Mouse (Mus musculus) kidney, postnatal 4 days (tissue): ENCODE results near the gene Ube2v1.
"Not testable (repeated sequence)": the region's sequence is repeated elsewhere in the genome, so short reads cannot be mapped to it uniquely, and the experiment has no call there.

Experiments used
- DNase-seq, 2 experiments: peaks; one replicate each; pipeline ENCODE4 v3.0.0; 2021; ENCODE audit warnings: mixed read lengths in 2 of 2

The Ube2v1 gene

GRCm38 (mm10) chr2:167654911-167655600, 23.2 kb upstream of the Ube2v1 start:
- no peak for DNase-seq

GRCm38 (mm10) chr2:167652694-167653093, 20.8 kb upstream of the Ube2v1 start:
- DNase-seq = no peak

GRCm38 (mm10) chr2:167651622-167652021, 19.7 kb upstream of the Ube2v1 start:
- DNase-seq = no peak

- no peak for DNase-seq
Measured at GRCm38 (mm10) chr2:167649290-167650032, 17.6 kb upstream of the Ube2v1 start.

GRCm38 (mm10) chr2:167646411-167646810, 14.5 kb upstream of the Ube2v1 start:
- DNase-seq = peak; percentile 37 to 58

GRCm38 (mm10) chr2:167643356-167644052, 11.6 kb upstream of the Ube2v1 start:
- not testable (repeated sequence) for DNase-seq

- DNase-seq = no peak
Measured at GRCm38 (mm10) chr2:167642164-167642563, 10.3 kb upstream of the Ube2v1 start.

- DNase-seq = peak; percentile 71 to 77
Measured at GRCm38 (mm10) chr2:167641337-167641736, 9.4 kb upstream of the Ube2v1 start.

GRCm38 (mm10) chr2:167640279-167640678, 8.4 kb upstream of the Ube2v1 start:
- peak; percentile 71 to 77 for DNase-seq

GRCm38 (mm10) chr2:167634865-167635512, 3.1 kb upstream of the Ube2v1 start:
- no peak for DNase-seq

GRCm38 (mm10) chr2:167634338-167634770, 2.5 kb upstream of the Ube2v1 start:
- DNase-seq = peak; percentile 97

GRCm38 (mm10) chr2:167633537-167633872, 1.6 kb upstream of the Ube2v1 start:
- DNase-seq = no peak

GRCm38 (mm10) chr2:167632731-167633536, 1.0 kb upstream of the Ube2v1 start:
- DNase-seq = no peak

- peak; percentile 44 to 61 for DNase-seq
Measured at GRCm38 (mm10) chr2:167631181-167631590, 709 bp downstream of the Ube2v1 start.

GRCm38 (mm10) chr2:167630421-167630820, 1.5 kb downstream of the Ube2v1 start:
- no peak for DNase-seq

GRCm38 (mm10) chr2:167629665-167630209, 2.2 kb downstream of the Ube2v1 start:
- no peak for DNase-seq

- DNase-seq = peak; percentile 53 to 65
Measured at GRCm38 (mm10) chr2:167628872-167629271, 3.0 kb downstream of the Ube2v1 start.

- no peak for DNase-seq
Measured at GRCm38 (mm10) chr2:167627019-167627418, 4.9 kb downstream of the Ube2v1 start.

GRCm38 (mm10) chr2:167625670-167626069, 6.2 kb downstream of the Ube2v1 start:
- no peak for DNase-seq

GRCm38 (mm10) chr2:167624368-167625075, 7.4 kb downstream of the Ube2v1 start:
- DNase-seq = no peak

GRCm38 (mm10) chr2:167622965-167623364, 8.9 kb downstream of the Ube2v1 start:
- no peak for DNase-seq
